Mouse (Mus musculus) gastrocnemius, postnatal 36 days (tissue): ENCODE measurements around the gene Maml2. TPM values are rescaled to one million over a fixed set of nuclear protein-coding genes. Genes with fewer than 3 reads are reported as not detected.
A peak's percentile ranks its signal among the peaks of the same experiment; 100 is the strongest.

Experiments
- DNase-seq, 2 experiments: peaks; one replicate each; pipeline ENCODE4 v3.0.0; 2022
- intact Hi-C: fragments of 180-260 bp; cut with DNase I; formaldehyde crosslinking; loops from one replicate; pipeline ENCODE4 v1.15.1; 2025
- total RNA-seq, 2 experiments: library from RNA; stranded (reverse); gene quantifications; 2 replicates each; pipeline ENCODE4 v1.2.3; 2021

Gene Maml2
- total RNA-seq, 2 experiments from 2014 or later = 2.0 to 2.3 TPM

DNA sequence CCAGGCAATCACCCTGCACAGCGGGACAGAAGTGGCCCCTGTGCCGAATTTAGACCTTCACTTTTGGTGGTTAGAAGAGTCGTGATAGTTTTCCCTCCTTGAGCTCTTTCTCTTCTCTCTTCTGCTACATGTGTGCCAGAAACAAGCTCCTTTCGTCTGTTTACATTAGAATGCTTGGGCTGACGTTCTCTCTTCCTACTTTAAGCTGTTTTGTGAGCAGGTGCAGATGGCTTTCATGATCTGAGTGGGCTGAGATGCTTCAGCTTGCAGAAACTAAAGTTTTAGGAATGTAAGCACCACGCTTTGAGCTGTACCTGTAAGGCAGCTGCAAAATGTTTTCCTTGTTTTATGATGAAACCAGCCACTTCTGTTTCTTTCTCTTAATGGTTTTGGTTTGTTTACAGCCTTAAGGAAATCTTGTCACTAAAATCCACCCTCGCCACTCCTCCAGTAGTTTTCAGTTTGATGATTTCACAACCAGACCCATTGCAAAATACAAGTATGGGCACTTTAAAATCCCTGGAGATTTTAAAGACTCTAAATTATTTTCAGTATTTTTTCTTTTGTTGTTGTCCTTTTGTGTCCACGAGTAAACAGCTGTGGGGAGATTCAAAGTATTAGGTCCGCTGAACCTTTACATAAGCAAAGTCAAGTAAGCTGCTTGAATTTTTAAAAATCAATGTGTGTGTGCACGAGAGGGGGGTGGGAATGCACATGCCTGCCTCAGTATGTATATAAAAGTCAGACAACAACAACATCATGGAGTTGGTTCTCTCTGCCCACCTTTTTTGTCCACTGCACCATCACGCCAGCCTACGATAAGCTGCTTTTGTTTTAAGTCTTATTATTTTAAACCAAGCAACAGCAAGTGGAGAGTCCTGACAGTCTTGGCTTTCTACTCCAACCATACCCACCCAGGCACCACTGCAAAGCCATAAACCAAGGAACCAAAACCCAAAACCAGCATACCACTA, 186.8 kb downstream of the Maml2 start:
- intact Hi-C loops = no loop called here

DNA sequence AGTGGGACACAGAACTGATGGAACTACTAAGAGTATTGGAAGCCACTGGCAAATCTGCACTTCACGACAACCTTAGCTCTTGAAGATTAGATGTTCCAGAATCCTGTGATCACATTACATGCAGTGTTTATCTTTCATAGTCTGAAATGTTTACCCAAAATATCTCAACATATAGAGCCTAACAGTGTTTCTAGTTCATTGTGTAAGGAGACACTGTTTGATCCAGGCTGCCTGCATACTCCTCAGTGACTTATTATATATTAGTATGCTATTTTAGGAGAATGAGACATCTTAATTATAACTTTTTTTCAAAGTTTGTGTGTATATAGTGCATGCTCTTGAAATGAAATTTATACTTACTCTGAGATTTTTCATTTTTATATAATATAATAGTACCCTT, 188.2 kb downstream of the Maml2 start:
- no peak for DNase-seq
- intact Hi-C loops = no loop called here

More for the DNA sequence above, 186.8 kb downstream of the Maml2 start:
- no peak for DNase-seq

DNA sequence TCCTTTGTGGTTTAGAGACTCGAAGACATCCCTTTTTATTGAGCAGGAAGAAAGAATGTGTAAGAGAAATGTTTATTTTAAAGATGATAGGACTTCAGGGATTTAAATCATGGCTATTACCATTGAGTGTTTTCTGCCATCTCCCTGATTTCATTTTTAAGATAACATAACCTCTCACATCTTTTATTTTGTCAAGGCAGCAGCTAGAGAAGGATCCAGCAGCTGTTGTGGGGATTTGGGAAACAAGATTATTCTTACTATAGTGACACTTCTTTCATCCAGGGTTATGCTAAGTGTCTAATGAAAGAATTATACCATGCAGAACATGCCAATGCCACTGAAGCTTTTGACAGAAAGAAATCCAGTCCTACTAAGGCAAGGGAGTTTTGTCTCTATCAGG, 193.3 kb downstream of the Maml2 start:
- DNase-seq = no peak
- intact Hi-C loops = no loop called here

DNA sequence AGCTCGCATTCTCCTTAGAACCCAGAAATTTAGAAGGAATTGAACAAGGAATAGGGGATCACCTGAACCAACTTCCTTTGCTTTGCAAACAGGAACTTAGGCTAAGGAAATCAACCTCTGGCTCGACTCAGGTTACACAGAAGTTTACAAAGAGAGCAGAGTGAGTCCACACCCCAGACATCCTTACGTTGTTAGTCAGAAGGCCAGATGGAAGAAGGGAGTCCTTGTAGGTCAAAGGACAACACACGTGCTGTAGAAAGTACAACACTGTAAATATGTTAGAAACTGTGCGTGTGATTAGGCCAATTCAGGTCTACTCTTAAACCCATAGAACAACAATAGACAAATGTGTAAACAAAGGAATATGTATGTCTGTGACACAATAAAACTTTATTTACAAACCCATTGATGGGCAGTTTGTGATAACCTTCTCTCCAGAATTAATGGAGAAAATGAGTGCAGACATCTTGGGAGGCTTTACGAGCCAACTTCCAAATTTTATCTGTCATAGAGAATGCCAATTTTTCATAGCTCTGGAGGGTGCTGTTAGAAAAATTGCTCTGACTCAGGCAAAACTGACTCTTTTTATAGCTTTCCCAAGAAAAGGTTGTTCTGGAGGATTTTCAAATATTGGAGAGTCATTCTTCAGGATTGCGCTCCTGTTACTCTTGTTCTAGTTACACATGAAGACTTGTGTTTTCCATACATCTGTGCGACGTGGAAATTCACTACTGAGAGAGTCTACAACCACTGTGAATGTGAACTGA, 194.3 kb downstream of the Maml2 start:
- intact Hi-C loops = no loop called here
- DNase-seq = no peak

DNA sequence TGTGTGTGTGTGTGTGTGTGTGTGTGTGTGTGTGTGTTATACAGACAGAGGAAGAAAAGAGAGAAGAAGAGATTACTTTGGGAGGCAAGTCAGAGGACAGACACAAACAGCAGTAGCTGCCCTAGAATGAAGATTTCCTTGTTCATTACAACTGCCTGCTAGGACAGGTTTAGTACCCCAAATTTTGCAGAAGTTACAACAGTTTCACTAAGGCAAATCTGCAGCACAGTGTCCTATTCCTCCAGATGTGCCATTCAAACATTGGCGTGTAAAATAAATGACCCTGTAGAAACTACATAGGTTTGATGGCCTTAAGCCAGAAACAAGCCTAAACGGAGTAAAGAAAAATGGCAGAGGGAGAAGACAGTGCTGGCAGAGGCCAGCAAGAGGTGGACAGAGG, 195.1 kb downstream of the Maml2 start:
- no peak for DNase-seq
- intact Hi-C loops = no loop called here

DNA sequence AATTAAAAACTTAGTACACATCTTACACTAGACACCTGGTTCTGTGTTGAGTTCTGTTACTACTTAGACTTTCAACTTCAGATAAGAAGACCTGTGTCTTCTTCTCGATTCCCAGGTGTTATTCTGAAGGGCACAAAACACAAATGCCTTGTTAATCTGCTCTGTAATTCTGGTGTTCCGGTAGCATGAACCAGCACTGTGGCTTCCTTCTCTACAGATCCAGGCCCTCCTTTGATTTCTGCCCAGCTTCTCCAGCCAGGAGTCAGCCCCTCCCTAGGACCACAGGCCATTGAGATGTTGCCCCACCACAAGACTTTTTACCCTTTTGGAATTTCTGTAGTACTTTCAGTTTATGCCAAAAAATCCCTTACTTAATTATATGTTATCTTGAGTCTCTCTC, 196.0 kb downstream of the Maml2 start:
- intact Hi-C loops = no loop called here
- no peak for DNase-seq

DNA sequence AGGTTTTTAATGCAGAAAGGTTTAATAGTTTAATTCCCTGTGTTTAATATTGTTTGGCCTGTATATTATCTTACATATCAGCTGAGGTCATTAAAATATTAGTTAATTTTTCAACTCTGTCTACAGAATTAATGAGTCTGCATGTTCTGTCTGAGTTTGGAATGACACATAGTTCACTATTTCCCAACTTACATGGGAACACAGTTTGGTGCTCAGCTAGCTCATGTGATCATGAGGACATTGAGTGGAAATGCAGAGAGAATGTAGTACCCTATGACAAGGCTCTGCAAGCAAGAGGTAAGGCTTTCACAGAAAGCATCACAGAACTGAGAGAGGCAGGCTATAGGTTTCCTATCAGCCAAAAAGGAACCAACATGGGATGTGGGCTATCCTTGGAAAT, 197.8 kb downstream of the Maml2 start:
- no peak for DNase-seq
- intact Hi-C loops = no loop called here

DNA sequence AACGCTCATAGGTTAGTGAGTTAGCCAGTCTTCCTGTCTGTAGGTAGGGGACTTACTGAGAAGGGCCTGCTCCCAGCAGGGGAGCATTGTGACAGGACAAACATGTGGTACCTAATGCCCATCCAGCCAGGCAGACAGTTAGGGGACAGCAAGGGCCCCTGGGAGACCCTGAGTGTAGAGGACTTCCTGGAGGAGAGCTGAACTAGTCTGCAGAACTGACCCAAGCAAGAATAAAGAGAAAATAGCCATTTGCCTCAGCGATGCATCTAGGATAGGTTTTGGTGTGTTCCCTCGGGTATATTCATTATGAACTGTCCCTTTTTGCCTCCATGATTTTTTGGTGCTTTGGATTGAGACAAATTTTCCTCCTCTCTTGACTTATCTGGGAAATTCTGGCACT, 199.3 kb downstream of the Maml2 start:
- intact Hi-C loops = no loop called here
- DNase-seq = no peak

DNA sequence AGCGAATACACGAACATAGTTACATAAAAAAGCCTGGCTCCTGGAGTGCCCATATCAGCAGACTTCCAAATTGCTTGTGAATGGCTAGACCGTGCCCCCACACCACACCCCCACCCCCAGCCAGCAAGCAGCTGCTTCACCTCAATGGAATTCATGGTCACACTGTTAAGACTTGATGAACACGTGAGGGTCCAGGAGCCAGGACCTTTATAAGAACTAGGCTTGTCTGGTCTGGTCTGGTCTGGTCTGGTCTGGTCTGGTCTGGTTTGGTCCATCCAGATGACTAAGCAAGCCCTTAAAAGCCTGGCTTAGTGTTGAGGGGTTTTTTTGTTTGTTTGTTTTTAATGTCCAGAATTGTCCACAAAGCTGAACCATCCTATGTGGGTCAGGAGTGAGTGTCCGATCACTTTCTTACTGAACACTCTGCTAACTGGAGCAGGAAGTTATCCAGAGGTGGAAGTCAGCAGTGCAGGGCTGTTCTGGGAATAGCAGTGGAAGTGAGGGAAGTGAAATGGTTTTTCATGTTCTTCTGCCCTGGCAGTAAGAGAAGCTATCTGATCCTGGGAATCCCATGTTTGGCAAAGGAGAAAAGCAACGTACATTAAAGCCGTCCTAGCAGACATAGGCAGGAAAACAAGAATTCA, 200.1 kb downstream of the Maml2 start:
- intact Hi-C loops = no loop called here
- DNase-seq = no peak

DNA sequence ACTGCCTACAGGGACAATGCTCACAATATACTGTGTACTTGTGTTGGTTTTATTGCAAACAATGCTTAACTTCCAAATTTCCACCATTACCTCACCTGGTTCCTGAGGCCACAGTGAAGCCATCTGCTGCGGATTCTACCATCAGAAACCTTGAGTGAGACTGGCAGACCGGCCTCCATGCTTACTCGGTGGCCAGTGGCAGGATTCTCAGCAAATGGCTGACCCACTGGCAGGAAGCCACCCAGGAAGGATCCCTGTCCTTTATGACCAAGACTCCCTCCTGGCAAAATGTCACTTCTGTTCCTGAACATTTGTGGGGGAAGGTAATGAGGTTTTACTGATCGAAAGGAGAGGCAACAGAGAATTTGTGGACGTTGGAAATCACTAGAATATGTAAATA, 202.3 kb downstream of the Maml2 start:
- DNase-seq = no peak
- intact Hi-C loops = no loop called here

DNA sequence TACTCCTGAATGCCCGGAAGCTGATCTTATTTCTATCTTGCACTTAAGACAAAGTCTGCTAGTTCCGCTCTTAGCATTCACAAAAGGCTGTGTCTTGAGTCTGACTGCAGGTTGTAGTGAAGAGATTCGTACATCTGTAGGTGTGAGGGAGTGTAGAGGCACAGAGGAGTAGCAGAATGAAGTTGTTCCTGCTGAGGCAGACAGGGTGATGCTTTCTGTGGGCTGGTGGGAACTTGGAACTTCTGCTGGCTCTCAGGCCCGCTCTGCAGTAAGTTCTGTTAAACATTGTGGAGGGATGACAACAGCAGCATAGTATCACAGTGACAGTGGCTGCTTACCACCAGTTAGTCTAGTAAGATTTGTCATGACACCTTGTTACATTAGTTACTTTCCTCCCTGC, 207.3 kb downstream of the Maml2 start:
- DNase-seq = no peak
- intact Hi-C loops = no loop called here

DNA sequence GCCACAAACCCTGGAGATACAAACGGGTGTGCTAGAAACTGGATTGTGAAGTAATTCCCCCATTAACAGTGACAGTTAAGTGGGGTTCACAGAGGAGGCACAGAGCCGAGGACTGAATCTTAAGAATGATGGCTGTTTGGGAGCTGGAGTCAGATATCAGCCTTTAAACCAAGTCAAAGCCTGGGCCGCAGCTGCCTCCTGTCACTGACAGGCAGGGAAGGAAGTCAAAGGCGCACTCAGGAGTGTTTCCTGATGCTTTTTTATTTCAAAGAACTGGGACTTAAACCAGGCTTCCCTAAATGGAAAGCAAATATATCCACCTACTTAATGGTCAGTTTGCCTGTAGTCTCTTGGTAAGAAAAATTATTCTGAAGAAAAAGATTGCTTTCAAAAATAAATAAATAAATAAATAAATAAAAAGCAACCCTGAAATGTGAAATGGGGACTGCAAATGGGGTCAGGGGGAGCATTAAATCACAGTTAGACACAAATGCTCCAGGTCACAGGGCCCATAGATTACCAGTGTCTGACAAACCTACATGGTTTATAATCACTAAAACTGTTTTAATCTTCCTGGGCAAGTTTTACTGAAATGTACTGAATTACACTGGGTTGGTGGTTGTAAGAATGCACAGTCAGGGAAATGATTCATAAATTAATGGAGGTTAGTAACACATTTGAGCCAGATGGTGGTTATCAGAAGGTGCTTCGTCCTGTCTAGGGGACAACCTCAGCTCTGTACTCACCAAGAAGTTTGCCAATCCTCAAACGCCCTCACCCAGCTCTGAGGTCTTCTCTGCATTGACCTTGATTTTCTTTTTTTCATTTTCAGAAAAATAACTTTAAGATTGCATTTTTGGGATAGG, 209.4 kb downstream of the Maml2 start:
- no peak for DNase-seq
- intact Hi-C loops = no loop called here

DNA sequence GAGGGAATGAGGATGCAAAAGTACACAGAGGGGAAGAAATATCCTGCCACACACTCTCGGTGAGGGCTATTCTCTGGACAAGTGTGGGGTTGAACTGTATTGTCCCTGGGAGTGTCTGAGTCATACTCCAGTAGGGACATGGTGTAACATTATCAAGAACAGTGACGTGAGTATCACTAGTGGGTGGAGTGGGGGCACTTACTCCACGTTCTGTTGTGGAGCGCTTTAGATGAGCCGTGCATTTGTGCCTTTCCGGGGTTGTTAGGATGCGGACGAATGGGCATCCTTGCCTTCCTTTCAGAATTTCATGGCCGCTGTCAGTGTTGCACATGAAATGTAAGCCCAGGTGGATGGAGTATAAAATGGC, 210.0 kb downstream of the Maml2 start:
- intact Hi-C loops = no loop called here
- no peak for DNase-seq

DNA sequence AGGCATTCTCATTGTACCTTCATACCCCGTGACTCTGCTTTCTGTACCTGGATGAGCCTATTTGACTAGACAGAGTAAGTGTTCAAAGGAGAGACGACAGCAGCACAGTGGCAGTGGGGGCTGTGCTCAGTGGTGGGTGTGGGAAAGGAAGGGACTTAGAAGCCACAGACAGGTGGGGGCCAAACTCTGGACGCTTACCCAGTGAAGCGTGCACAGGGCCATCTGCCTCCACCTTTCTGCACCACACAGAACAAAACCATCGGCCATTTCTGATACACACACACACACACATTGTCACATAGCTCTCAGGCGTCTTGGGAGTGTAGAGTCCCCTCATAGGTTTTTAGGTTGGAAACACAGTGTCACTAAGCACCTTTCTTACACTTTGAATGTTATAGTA, 212.0 kb downstream of the Maml2 start:
- intact Hi-C loops = loop anchor here (5.0 kb wide), 1 partner anchor 143 kb away; no protein-coding TSS in a partner anchor
- no peak for DNase-seq

DNA sequence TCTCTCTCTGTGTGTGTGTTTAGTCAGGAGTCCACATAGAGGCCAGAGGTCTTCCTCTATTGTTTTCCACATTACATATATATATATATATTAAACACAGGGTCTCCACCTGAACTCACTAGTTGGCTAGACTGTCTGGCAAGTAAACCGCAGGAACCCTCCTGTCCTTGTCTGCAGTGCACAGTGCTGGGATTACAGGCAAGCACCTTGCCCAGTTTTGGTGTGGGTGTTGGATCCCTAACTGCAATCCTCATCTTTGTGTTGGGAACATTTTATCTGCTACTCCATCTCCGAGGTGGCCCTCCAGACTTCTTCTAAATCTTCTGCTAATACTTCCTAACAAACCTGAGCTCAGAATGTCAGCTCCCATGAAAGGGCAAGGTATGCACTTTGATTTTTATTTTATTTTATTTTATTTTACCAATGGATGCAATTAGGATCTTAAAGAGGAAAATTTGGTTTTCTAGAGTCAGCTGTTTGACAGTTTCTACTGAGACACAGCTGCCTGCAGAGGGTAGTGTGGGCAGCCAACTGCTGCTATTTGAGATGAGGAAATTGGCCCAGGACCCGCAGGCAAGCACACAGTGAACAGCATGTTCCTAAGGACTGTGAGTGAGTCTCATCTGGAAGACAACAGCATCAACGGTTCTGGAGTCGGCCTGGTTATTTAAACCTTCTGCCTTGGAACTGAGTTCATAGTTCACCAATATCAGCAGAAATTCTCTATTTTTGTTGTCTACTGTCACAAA, 213.0 kb downstream of the Maml2 start:
- peak; percentile 43 to 74 for DNase-seq
- intact Hi-C loops = loop anchor here (5.0 kb wide), 1 partner anchor 142 kb away; no protein-coding TSS in a partner anchor

DNA sequence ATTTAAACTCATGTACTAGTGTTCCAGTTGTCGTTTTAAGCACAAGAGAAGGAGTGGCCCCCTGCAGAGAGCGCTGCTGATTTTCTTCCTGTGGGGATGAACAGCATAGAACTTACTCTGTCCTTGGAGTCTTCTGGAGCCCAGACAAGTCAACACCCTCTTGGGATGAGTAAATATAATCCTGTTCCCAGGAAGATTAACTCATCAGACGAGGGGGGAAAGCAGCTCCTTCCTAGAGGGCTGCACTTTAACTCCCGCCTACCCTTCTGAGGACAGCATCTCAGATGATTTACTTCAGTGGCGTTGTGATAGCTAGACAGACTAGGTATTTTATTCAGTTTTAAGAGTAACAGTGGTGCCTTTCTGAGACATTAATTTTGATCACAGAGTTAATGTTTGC, 215.4 kb downstream of the Maml2 start:
- intact Hi-C loops = loop anchor here (5.0 kb wide), 1 partner anchor 139 kb away; no protein-coding TSS in a partner anchor

DNA sequence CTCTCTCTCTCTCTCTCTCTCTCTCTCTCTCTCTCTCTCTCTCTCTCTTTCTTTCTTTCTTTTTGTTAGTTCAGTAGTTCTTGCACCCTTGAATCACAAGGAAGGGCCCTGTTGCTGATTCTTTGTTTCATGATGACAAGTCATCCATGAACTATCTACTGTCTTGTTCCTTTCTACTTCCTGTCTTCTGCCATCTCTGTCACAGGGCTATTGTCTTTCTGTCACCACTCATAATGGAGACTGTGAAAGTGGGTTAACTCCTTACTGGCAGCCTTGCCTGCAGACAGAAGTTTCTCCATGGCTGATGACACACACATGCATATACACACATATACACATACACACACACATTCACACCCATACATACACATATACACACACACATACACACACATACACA, 216.7 kb downstream of the Maml2 start:
- no peak for DNase-seq
- intact Hi-C loops = loop anchor here (5.0 kb wide), 1 partner anchor 138 kb away; no protein-coding TSS in a partner anchor

More for the DNA sequence above, 215.4 kb downstream of the Maml2 start:
- DNase-seq = no peak

DNA sequence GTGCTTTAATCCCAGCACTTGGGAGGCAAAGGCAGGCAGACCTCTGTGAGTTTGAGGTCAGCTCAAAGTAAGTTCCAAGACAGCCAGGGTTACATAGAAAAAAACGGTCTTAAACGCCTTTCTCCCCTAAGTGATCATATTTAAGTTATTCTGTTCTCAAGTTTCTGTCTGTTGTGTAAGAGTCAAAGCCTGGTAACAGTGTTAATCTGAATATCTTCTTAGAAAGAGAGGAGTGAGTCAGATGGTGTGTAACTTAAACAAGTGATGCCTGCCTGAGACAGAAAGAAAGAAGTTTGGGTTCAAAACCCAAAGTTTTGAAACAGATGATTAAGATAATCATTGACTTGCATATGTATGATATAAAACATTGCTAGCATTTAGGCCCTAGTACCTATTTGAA, 218.2 kb downstream of the Maml2 start:
- no peak for DNase-seq
- intact Hi-C loops = no loop called here

DNA sequence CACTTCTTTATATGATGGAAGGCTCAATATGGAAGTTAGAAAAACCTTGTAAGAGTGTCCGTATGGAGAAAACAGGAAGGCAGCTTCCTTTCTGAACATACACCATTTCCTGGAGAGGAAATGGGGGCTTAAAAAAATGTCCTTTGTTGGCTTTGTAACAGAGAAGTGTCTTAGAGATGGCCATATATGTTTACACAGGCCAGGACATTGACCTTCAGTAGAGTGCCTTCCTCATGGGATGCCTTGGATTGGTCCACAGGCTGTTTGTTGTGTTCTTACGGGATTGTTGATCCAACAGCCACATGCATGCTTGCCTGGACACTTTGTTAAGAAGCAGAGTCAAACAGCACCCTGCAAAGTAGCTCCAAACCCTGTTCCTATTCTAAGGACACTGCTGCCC, 220.3 kb downstream of the Maml2 start:
- intact Hi-C loops = no loop called here
- no peak for DNase-seq
